Mouse (Mus musculus): ENCODE measurements around the gene 4930426L09Rik. TPM values are rescaled to one million over a fixed set of nuclear protein-coding genes. Genes with fewer than 3 reads are reported as not detected.

Gene 4930426L09Rik
- polyA plus RNA-seq, 1 experiment from 2014 or later, result 0.38 TPM

Other genes with a start within 250 kb of the 4930426L09Rik start
- 7.4 and 12.0 TPM in 2 replicates for gene Pip4k2a, start 217 bp upstream of the 4930426L09Rik start, polyA plus RNA-seq (2016; fragmentation: Nextera tagmentation; extraction: Ambion mirVana)
- gene Armc3, start 201.0 kb downstream of the 4930426L09Rik start, polyA plus RNA-seq (2016; fragmentation: Nextera tagmentation; extraction: Ambion mirVana), result 0.05 and 0.15 TPM in 2 replicates

Data from heart, embryonic 10.5 days (tissue).